Mouse (Mus musculus): ENCODE results near the gene Scn4b. TPM values are rescaled to one million over a fixed set of nuclear protein-coding genes. Genes with fewer than 3 reads are reported as not detected.

Scn4b gene
- total RNA-seq, 1 experiment from 2014 or later: not detected

Other genes starting within 250 kb of the Scn4b start
- gene Atp5l, start 217.7 kb upstream of the Scn4b start, total RNA-seq (2017): 93.3 and 114 TPM in 2 replicates
- 29.6 and 39.3 TPM in 2 replicates for gene Ube4a, start 172.8 kb upstream of the Scn4b start, total RNA-seq (2017)
- 7.8 and 9.3 TPM in 2 replicates for gene Cd3g, start 158.0 kb upstream of the Scn4b start, total RNA-seq (2017)
- gene Cd3d, start 156.6 kb upstream of the Scn4b start, total RNA-seq (2017): 0.19 TPM in 1 of 2 replicates, not detected in the other
- 0.20 TPM in 1 of 2 replicates, not detected in the other for gene Cd3e, start 128.8 kb upstream of the Scn4b start, total RNA-seq (2017)
- gene Mpzl2, start 98.6 kb upstream of the Scn4b start, total RNA-seq (2017): 0.31 and 3.3 TPM in 2 replicates
- gene Mpzl3, start 83.2 kb upstream of the Scn4b start, total RNA-seq (2017): 0.19 and 0.99 TPM in 2 replicates
- 1.7 and 3.3 TPM in 2 replicates for gene Jaml, start 59.2 kb upstream of the Scn4b start, total RNA-seq (2017)
- 0.44 TPM in 1 of 2 replicates, not detected in the other for gene Scn2b, start 20.6 kb upstream of the Scn4b start, total RNA-seq (2017)
- gene BC049352, start 43.6 kb downstream of the Scn4b start, total RNA-seq (2017): 1.3 and 3.6 TPM in 2 replicates
- gene Tmprss4, start 65.7 kb downstream of the Scn4b start, total RNA-seq (2017): 0.31 TPM in 1 of 2 replicates, not detected in the other
- 8.0 and 18.6 TPM in 2 replicates for gene Il10ra, start 130.8 kb downstream of the Scn4b start, total RNA-seq (2017)
- not detected in 2 replicates for gene Tmprss13, start 180.7 kb downstream of the Scn4b start, total RNA-seq (2017)
- gene Fxyd6, start 231.8 kb downstream of the Scn4b start, total RNA-seq (2017): not detected in 2 replicates

Measured in hematopoietic stem cell, adult 5-6 weeks (primary cell).